Mouse (Mus musculus): ENCODE results near the gene Sik2. TPM values are rescaled to one million over a fixed set of nuclear protein-coding genes. Genes with fewer than 3 reads are reported as not detected.

Gene Sik2
- polyA plus RNA-seq, 1 experiment, result 80.9 TPM

DNA sequence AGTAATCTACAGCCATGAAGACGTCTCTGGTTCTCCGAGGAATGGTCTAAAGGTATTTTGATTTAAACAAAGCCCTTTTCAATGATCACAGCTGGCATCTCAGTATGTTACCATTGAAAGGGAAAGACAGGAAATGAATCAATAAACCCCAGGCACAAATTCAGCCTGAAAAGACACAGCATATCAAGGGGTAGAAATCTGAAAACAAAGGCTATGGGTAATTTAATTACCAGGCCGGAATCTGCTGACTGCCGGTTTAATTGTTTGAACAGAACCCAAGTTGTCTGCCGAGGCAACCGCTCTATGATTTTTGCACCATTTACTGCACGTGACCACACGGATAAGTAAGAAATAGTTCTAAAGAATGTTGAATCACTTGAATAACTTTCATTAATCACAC, 22.8 kb downstream of the Sik2 start:
- no peak for DNase-seq (ENCODE audit: low read depth)

- DNase-seq (ENCODE audit: low read depth), result no peak
These were observed 27.2 kb downstream of the Sik2 start for GRCm38 (mm10) chr9:50981499-50982190.

DNA sequence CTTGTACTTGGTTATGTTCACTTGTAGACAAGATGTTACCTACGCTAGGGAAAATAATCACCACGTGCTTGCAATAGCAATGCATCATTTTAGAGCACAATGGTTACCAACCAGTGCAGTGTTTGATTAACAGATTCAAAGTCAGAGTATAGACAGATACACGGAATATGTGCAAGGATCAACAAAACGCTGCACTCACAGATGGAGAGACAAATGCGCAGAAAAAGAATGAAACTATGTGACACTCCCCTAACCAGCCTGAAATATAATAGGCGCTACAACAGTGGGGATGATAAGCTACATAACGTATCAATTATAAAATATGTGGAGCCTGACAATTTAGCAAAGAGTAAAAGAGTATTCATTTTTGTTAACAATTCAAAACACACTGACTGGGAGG, 34.2 kb downstream of the Sik2 start:
- no peak for DNase-seq (ENCODE audit: low read depth)

GRCm38 (mm10) chr9:50970413-50970812, 38.5 kb downstream of the Sik2 start:
- no peak for DNase-seq (ENCODE audit: low read depth)

GRCm38 (mm10) chr9:50969266-50969665, 39.6 kb downstream of the Sik2 start:
- no peak for DNase-seq (ENCODE audit: low read depth)

- DNase-seq (ENCODE audit: low read depth), result no peak
These were observed 42.6 kb downstream of the Sik2 start for GRCm38 (mm10) chr9:50966277-50966676.

DNA sequence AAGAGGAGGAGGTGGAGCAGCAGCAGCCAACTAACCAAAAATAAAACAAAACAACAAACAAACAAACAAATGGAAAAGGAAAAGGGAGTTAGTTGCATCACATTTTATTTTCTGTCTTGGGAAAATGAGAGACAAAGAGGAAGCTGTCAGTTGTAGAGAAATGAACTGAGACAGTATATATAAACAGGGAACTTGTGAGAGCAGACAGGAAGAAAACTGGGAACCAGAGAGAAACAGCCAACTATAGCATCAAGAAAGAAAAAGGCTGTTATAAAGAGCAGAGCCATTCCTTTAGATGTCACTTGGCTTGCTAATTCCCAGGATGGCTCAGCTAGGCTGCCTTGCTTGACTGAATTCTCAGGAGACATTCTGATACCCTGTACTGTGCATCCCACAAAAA, 43.5 kb downstream of the Sik2 start:
- no peak for DNase-seq (ENCODE audit: low read depth)

DNA sequence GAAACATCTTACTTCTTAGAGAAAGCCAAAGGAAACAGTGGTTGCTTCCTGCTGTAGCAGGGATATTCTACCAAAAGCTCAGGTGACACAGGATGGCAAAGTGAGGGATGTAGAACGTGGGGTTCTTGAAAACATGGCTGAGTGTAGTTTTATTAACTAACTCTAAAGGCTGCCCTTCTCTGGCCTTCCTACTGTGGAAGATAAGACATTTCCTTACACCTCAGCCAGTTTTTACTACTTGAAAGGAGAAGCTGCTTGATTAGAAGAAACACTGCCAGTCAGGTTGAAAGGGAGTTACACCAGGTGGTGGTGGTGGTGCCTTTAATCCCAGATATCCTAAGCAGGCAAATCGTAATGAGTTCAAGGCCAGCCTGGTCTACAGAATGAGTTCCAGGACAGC, 44.0 kb downstream of the Sik2 start:
- no peak for DNase-seq (ENCODE audit: low read depth)

GRCm38 (mm10) chr9:50957956-50958489, 50.9 kb downstream of the Sik2 start:
- DNase-seq (ENCODE audit: low read depth), result no peak

GRCm38 (mm10) chr9:50955176-50955575, 53.7 kb downstream of the Sik2 start:
- no peak for DNase-seq (ENCODE audit: low read depth)

DNA sequence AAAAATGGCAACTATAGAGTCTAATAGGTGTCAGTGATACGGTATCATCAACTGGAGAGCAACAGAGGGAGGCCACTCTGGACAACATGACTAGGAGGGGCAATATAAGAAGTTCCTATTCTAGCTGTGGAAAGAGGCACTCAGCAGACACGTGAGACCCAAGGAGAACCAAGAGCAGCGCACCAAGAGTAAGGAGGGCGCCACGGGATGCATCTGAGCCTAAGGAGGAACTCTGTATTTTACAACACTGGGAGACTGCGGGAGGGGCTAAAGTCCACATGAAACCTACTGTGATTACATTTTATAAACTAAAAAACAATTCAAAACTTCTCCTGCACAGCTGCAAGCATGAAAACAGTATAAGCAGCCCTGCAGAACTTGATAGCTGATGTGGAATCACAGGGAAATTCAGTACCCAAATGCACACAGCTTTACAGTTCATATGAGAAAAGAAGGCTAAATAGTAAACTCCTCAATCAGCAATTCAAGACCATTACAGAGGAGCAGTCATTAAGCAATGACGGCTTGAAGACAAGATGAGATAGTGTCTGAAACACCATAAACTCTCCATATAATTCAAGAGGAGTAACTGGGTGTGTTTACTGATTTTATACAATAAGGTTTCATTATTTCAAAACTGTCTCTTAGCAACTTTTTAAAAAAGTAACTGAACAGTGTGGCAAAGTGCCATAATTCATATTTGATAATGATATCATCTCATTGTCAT, 60.6 kb downstream of the Sik2 start:
- no peak for DNase-seq (ENCODE audit: low read depth)

DNA sequence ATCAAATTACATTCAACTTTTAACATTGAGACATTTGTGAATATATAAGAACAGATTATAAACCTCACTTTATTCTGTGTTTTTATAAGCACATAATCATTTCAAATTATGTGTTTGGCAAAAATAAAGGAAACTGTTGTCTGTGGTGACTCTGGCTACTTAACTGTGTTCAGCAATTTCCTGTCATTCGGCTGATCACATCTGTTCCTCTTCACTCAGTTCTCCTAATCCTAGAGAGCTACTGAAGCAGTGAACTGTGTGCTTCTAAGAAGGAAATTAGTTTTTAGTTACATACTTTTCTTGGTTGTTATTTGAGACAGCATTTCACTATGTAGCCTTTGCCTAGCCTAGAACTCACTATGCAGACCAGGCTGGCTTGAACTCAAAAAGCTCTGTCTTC, 62.5 kb downstream of the Sik2 start:
- no peak for DNase-seq (ENCODE audit: low read depth)

- no peak for DNase-seq (ENCODE audit: low read depth)
These were observed 64.0 kb downstream of the Sik2 start for GRCm38 (mm10) chr9:50944826-50945225.

GRCm38 (mm10) chr9:50942711-50943110, 66.2 kb downstream of the Sik2 start:
- DNase-seq (ENCODE audit: low read depth), result no peak

GRCm38 (mm10) chr9:50941804-50942401, 67.0 kb downstream of the Sik2 start:
- no peak for DNase-seq (ENCODE audit: low read depth)

DNA sequence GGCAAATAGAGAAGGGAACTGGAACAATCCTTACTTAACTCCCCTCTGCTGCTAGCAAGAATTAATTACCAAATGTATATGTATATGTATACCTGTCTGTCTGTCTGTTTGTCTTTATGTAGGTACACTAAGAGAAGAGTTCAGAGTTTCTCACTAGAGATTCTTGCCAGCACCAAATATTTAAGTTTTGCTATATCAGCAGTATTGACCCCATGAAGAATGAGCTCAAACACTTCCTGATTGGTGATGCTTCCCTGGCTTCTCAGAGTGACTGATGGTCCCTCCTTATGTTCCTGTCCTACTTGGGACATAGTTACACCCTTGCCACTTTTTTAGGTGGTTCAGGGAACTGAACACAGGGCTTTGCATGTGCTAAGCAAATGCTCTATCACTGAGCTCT, 78.9 kb downstream of the Sik2 start:
- no peak for DNase-seq (ENCODE audit: low read depth)

GRCm38 (mm10) chr9:50925801-50926200, 83.1 kb downstream of the Sik2 start:
- no peak for DNase-seq (ENCODE audit: low read depth)

DNA sequence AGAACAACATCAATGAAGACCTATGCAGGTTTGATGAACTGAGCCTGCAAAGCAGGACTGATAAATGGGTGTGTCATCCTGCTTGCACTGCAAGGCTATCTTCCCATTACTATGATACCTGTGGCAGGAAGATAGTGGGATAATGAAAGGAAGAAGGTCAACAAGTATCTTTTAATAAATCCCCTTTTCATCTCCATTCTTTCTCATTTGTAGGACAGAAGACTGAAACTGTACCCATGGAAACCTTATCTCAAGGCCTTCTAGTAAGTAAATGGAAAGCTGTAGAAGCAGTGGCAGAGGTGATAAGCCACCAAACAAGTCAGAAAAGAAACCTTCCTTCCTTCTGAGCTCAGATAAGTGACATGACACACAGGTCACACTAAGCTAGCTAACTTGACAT, 84.4 kb downstream of the Sik2 start:
- no peak for DNase-seq (ENCODE audit: low read depth)

DNA sequence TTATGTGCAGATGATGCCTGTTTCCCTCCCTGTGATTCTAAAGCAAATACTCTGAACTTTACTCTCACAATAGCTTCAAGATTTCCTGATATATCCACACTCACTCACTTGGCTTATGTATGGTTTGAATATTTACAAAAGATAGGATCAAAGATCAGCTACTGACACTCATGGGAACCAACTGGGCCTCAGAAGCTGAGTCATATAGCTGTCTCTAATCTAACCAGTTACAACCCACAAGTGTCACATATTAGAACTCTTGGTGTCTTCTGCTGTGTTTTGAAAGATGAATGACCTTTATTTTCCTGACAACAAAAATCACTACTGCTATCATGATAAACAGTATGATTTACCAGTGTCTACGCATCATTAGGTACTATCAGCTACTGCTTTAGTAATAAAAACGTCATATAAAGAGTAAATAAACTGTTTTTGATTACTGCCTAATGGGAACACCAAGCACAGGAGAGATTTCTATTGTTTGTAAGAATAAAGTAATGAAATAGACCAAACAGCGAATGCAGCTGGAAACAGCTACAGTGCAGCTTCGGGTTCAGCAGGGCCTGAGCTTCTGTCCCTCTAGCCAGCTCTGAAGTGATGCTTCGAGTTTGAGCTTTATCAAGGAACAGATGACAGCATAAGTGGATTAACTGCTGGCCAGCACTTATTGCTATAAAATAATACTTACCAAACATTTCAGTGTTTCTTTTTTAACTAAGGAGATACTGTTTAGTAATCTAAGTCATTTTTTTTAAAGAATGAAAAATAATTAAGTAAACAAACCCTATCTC, 86.3 kb downstream of the Sik2 start:
- DNase-seq (ENCODE audit: low read depth), result no peak

DNA sequence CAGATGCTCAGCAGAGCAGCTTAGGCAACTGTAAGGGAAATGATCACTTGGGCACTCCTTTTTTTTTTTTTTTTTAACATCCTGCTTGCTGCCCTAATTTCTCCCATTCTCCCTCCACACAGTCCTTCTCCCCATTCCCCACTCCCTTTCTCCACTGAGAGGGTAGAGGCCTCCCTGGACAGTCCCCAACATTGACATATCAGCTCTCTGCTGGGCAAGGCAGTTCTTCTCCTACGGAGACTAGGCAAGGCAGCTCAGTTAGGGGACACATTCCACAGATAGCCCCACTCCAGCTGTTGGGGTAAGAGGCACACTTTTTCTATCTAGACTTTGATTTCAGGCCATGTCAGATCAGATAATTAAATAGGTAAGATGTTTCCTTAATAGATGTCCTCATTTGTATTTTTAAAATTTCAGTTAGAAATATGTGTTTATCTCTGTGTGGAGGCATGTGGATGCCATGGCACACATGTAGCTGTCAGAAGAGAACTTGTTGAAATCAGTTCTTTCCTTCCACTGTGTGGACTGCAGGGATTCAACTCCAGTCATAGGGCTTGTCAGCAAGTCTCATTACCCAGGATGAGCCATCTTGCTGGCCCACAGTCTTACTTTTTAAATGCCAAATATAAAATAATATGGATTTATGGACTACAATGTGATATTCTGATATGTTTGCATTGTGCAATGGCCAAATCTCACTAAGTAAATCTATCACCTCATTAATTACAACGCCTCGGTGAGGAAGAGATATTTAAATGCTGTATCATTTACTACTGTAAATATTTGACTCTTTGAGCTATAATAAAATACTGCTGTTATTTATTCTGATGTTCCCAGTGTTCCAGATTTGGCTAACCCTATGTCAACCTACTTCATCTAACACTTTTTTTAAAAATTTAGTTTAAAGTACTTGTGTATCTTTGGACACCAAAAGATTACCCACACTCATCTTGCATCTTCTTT, 87.7 kb downstream of the Sik2 start:
- no peak for DNase-seq (ENCODE audit: low read depth)

- DNase-seq (ENCODE audit: low read depth), result no peak
These were observed 89.3 kb downstream of the Sik2 start for GRCm38 (mm10) chr9:50919554-50919953.

All from gonadal fat pad, adult 2 months (tissue).